Mouse (Mus musculus) c-Kit-positive CD71-negative TER-119-negative erythroid progenitor cells, embryonic 14.5 days (primary cell): ENCODE data around the gene Cit.

Source experiments
- DNase-seq: peaks from one replicate; pipeline ENCODE4 v3.0.0-alpha.2; 2013; ENCODE audit warnings: low read depth

Cit gene

DNA sequence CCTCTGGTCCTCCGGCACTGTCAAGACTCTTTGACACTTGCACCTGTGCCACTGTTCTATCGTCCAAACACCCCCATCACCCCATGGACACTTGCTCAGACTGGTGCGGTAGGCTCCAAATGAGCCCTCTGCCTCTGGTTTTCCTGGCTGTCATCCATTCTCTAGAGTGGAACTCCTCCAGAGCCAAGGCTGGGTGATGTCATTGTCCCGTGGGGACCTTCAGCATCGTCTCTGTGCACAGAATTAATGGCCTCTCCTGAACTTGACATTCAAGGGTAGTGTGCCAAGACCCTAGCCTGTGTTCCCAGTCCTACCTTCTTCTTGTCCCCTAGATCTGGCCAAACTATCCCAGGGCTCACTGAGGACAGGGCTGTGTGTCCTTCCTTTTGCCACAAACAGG, 70.4 kb downstream of the Cit start:
- no peak for DNase-seq

DNA sequence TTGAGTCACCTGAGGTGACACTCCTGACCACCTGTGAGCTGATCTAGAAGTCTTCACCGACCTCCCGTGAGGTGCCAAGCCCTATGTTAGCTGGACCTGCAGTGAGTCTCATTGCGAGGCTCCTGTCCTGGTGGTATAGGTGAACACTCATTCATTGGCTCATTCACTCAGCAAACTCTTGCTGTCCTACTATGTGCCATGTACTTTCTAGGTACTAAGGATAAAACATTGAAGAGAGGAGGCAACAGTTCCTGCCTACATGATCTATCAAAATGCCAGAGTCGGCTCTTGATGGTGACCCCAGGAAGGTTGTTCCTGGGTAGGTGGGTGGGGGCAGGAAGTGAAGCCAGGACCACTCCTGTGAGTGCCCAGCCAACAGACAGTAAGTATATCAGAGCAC, 72.9 kb downstream of the Cit start:
- no peak for DNase-seq

DNA sequence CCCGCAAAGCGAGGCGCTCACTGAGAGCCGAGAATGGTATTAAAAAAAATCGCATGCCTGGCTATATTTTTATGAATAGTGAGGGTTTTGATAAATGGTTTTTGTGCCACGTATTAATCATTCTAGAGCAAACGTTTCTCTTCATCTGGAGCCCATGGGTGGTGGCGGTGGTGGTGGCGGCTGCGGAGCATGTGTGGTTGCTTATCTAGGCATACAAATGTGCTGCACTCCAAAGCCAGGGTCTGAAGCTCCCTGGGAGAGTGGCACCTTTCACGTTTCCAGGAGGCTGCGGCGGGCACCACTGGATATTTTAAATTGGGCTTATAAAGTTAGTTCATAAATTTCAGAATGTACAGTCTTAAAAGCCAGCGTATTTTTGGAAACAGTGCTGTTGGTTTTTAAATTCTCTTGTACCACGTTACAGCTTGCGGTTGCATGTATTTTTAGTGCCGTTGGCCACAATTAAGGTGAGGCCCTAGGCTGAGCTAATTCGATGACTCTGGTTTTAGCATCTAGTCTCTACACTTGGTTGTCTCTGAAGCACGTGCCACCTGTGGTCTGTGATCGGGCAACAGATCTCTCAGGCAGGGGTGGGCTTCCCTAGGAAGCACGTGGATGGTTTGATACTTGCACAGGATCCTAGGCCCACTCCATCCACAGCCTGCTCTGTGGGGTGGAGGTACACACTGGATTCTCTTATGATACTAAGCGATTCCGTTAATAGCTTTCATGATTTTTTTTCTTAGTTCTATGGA, 73.7 kb downstream of the Cit start:
- no peak for DNase-seq

DNA sequence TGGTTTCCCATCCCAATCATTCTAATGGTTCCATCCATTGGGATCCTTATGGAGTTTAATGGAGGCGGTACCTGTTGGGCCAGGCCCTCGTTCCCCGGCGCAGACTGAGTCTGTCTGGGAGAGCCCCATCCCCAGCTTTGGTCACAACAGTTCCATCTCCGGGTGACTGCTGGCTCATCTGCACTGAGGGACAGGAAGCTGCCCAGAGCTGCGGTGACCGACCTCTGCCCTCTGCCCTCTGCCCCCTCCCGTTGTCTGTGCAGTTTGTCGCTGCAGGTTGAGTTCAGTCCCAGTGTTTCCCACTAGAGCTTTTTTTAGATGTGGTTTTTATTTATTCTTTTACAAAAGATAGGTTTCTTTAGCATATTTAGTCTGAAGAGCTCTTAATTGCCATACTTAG, 76.9 kb downstream of the Cit start:
- DNase-seq, result no peak

DNA sequence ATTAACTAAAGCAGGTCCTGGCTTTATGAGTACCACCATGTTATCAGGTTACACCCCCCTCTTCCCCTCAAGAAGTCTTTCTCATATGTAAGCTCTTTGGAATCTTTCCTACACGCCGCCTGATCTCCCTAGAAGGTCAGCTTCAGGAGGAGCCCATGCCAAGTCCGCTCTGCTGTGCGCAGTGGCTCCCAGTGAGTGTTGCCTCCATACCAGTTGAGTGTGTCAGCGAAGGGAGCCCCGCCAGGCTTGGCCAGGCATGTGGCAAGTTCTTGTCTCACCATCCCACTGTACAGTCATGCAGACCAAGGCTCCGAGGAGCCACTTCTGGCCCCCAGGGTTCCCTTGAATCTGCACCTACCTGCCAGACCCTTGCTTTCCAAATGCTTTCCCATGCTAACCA, 79.9 kb downstream of the Cit start:
- DNase-seq, result no peak

DNA sequence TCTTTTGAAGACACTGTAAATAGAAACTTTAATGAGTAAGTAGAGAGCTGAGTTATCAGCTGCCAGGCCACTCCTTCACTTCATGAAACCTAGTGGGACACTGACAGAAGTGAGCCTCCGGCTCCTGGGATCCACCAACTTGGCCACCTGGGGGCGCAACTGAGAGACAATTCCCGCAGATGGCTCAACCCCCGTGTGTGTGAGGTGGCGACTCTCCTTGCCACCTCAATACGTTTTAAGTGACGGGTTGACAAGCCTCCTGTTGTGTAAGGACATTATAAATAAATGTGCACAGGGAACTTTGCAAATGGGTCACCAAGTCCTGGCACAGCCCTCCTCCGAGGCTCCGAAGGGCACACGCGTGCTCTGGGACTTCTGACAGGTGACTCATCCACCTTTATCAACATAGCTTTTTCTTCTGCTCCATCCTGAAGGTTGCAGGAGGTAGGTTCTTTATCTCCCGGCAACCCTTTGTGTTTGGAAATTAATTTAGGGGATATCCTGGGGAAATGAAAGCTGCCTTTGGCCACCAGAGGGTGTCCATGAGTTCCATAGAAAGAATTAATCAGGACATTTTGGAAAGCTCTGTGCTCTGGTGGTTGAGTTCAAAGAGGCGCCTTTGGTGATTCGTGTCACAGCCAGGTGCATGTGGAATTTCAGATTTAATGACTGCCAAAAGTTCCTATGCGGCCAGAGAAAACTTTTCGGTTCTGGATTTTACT, 83.9 kb downstream of the Cit start:
- DNase-seq, result no peak

DNA sequence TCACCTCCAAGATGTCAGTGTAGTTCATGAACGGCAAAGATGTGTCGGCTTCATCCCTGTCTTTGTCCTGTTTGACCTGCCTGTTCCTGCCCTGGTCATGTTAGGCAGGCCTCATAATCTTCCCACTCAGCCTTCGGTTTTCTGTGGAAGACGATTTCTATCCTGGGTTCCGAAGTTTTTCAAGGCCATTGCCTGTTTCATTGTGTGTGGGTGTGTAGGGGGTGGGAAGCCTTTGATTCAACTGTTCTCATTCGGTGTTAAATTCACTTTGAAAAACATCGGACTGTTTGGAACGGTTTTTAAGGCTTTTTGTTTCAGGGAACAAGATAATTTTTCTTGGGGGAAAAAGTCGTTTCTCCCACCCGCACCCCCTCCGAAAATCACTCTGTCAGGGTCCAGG, 87.2 kb downstream of the Cit start:
- no peak for DNase-seq

DNA sequence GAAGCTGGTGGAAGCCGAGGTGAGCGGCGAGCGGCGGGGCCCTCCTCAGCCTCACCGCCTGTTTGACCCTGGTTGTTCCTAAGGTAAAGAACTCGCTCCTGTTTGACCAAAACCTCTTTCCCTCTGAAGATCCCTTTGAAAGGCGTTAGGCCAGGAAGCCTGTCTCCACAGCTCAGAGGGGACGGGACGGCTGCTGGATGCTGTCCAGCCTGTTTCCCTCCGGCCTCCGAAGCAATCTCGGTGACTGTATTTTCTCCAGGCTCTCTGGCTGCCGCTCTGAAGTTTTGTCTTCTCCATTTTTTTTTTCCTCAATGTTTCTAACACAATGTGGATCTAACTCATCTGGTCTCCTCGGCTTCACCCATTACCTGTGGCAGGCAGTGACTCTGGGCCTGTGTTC, 91.8 kb downstream of the Cit start:
- DNase-seq, result no peak

DNA sequence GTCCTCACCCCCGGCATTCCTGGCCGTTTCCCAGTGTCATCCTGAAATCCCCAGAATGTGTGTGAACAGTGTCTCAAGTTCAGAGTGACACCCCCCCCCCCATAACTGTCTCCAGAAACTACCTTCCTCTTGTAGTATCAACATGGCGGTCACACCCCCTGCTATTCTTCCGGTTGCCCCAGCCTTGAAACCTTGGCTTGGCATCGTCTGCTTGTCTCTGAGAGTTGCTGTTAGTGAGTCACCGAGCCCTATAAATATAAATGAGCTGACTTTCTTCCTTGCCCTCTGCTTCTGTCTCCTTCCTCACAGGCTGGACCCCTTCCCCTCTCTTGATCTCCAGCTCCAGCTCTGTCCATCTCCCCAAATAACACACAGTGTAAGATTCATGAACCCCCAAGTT, 92.5 kb downstream of the Cit start:
- DNase-seq, result no peak

DNA sequence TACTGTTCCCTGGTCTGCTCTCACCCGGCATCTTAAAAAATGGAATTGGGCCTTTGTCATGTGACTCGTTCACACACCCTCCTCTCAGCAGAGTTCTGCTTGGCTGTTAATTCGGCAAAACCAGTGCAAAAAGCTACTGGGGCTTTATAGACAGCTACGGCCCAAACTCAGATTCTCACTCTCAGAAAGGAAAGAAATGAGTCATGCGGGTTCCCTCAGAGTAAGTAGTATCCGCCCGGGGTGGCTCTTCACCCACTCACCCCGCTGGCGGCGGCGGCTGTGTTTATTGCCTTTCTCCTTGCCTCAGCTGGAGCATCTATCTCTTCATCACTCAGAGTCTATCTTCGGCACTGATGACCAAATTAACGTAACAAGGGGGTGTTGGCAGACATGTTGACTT, 93.9 kb downstream of the Cit start:
- DNase-seq, result no peak

DNA sequence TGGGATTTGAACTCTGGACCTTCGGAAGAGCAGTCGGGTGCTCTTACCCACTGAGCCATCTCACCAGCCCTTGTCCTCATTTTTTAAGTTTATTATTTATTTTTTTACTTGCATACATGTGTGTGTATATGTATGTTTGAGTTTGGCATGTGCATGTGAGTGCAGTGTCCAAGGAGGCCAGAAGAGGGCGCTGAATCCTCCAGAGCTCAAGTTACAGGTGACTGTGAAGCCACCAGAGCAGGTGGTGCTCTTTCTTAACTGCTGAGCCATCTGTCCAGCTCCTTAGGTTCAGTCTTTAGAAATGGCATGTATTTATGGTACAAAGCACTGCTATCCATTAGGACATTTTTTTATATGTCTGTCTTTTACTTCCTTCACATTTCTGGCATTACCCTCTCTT, 97.3 kb downstream of the Cit start:
- no peak for DNase-seq

DNA sequence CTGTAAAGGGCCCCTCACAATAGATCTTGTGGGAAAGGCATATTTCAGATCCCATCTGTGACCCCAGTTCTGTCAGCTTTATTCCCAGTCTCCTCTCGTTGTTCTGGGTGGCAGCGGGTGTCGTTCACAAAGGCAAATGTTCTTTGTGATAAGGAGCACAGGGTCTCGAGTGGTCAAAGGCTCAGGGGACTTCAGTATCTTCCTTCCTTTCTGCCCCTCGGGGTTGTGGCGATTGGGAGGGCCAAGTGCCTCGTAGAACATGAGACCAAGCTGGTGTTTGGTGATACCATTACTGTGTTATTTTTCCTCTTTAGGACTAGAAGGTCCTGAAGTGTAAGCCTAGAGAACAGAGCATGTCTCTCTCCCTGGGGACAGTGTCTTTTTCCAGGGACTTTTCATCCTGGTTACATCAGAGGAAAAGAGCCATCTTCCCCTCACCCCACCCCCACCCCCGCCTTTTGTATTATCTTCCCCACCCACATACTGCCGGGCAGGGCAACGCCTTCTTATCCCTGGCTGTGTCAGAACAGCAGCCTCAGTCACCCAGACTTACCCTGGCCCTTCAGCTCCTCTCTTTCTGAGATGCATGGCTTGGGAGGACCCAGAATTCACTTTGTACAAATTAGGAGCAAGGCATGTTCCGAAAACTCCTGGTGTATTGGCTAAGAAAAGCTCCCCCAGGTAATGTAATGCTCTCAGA, 99.9 kb downstream of the Cit start:
- no peak for DNase-seq

DNA sequence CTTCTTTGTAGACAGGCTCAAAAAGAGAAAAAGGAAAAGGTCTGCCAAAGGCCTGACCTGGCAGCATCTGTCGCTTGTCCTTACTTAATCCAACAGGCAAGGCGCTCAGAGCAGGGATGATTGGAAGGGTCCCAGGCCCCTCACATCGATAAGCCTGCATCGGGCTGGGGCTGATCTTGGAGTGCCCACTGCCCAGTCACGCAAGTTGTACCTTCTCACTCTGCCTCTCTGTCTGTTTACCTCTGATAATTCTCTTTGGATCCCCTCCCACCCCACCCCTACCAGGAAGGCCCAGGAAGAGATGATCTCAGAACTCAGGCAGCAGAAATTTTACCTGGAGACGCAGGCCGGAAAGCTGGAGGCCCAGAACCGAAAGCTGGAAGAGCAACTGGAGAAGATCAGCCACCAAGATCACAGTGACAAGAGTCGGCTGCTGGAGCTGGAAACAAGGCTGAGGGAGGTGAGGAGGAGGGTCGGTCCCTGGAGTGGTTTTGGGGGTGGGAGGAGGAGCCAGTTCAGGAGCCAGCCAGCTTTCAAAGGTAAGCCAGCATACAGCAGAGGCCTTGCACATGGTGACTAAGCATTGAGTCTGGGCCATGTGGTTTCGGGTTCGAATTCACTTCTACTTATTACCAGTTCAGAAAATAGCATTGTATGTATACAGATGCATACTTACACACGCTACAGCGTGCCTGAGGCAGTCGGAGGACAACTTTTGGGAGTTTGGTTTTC, 102.7 kb downstream of the Cit start:
- DNase-seq, result no peak

DNA sequence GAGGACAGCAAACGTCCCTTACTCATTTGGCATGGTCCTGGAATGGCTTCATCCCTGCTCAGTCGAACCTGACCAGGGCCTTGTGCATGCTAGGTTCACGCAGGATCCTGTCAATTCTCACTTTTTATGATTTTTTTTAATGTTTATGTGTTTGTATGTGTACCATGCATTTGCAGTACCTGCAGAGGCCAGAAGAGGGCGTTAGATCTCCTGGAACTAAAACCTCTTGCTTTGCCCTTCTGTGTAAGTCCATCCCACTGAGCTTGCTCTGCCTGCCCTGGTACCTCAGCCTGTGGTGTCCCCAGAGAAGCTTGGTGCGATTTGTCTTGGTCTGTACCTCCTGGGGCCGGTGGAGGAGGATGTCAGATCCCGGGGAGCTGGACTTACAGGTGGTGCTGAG, 105.9 kb downstream of the Cit start:
- no peak for DNase-seq

DNA sequence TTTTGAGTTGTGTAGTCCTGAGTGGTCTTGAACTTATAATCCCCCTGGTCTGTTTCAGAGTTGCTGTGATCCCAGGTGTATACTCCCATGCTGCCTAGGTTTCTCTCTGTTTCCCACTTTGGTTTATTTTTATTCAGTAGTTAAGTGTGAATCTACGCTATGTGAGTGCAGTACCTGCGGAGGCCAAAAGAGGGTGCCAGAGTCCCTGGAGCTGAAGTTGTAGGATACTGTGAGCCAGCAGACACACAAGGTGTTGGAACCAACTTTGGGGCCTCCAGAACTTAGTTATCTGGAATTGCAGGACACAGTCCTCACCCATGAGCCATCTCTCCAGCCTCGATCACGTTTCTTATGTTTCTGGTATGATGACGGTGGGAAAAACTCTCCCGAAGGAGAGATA, 108.1 kb downstream of the Cit start:
- no peak for DNase-seq

DNA sequence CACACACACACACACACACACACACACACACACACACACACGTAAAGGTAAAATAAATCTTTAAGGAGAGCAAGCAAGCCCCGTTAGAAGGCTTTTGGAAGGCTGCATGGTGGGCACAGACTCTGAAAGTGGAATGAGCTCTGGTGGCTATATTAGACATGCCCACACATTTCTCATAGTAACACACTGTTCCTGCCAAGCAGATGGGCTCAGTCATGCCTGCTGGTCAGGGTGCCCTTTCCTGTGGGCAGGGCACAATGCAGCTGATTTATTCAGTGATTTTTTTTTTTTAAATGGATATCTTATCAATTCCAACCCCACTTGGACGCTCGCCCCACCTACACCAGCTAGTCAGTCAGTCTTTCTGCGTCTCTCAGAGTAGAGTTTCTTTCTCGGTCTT, 109.0 kb downstream of the Cit start:
- no peak for DNase-seq

DNA sequence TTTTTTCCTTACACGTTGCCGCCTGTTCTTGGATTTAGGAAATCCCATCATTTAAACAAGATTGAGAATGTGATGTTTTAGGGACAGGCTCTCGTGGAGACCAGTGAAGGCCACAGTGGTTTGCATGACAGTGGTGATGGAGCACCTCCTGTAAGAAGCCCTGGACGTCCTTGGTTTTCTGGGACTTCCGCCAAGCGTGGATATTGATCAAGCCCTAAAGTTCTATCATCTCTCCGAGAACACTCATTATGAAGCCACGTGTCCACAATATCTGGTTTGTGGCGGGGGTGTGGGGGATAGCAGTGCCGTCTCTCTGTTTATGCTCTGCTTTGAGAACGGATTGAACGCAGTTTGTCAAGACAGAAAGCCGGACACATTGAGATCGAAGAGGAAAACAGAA, 109.5 kb downstream of the Cit start:
- no peak for DNase-seq

DNA sequence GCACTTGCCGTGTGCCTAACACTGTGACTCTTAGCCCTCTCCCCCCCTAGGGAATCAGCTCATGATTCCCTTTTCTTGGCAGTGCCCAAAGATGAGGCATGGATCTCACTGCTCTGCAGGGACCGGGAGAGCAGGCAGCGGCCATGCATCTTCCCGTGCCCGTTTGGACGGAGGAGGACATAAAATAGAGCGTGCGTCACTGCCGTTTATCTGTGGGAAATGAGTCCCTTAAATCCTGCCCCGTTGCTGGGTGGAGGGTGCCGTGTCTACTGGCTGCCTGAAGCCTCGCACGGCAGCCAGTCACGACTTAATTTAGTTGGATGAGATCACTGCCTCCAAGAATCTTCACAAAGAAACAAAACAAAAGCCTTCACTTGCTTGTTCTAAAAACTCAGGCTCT, 110.1 kb downstream of the Cit start:
- DNase-seq, result no peak

DNA sequence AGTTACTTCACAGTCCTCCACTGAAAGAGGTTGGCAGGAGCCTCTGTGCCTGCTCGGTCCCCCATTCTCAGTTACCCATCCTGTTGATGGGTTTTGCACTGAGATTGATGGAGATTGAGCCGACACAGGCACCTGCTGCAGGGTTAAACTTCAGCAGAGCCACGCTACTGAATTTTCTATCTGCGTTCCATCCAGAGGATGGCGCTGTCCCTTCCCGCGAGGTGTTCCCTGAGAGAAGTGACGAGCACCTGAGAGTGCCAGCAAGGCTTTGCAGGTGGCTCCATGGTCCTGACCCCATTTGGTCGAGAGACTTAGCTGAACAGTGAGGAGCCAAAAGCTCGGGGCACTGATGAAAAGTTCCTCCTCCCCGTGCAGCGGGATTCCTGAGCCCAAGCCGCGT, 111.0 kb downstream of the Cit start:
- no peak for DNase-seq

DNA sequence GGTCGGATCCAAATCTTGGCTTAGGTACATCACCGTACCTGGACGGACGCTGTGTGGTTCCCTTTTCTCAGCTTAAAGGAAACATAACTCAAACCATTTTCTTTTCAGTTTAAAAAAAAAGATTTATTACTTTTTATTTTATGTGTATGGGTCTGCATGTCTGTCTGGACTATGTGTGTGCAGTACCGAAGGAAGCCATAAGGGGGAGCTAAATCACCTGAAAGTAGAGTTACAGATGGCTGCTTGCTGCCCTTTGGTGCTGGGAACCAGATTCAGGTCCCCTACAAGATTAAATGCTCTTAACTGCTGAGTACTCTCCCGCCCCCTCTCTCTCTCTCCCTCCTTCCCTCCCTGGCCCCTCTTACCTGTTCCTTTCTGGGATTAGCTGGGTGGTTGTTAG, 112.1 kb downstream of the Cit start:
- DNase-seq, result no peak

DNA sequence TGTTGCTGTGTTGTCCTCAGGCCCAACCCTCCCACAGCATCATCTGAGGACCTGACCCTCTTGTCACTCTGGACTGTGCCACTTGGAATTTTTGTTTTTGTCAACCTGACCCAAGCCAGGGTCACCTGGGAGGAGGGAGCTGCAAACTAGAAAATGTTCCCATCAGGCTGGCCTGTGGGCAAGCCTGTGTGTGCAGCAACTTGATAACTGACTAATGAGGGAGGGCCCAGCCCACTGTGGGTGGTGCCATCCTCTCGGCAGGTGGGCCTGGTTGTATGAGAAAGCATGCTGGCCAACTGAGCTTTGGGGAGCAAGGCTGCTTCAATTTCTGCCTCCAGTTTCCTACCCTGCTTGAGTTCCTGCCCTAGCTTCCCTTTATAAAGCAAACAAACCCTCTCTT, 113.3 kb downstream of the Cit start:
- DNase-seq, result no peak

DNA sequence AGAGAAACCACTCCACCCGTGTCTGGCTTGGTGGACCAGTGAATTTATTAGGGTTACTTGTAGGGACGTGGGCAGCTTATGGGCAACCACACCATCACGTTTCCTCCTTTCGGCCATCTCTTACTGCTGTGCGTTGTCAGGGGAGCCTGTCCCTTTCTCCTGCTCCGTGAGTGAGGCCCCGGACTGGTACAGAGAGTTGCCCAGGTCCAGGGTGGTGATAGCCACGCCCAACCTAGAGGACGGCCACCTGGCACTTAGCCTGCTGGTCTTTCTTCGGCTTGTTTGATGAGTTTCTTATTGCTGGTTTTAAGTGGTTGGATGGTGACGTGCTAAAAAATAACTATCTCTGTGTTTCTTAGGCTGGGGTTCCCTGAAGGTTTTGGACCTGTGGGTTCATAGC, 113.7 kb downstream of the Cit start:
- no peak for DNase-seq

DNA sequence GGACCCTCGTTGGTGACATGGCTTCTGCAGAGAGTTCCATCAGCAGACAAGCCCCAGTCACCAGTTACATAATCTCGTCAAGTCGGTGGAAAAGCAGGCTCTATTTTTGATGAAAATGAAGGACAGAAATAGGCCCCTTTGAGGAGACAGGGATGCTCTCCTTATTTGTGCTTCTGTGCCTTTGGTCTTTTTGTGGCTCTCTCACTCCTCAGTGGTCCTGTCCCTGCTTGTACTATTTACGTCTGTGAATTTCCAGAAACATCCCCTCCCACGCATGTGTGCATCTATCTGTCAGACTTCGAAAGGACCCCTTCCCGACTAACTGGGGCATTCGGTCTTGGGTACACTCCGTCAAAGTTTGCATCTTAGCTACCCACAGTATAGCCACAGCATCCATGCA, 116.7 kb downstream of the Cit start:
- no peak for DNase-seq
